ENCODE assay signal across 8 mouse cellular contexts in genomic region chr13:100775252-100776055, GRCm38 (mm10). TPM values are rescaled to one million over a fixed set of nuclear protein-coding genes. Genes with fewer than 3 reads are reported as not detected.
DNase-seq lines count a peak whose midpoint lies in the region; ATAC-seq and TF ChIP-seq lines count a peak whose summit lies in the region.

Cenph (minus strand) TSS chr13:100775899.

- H3K4me3 ChIP-seq in G1E (ENCODE audit: low read depth, low read length): peak within 1 kb of the TSS; percentile 86
- H3K4me3 ChIP-seq in forebrain, postnatal 0 days (ENCODE audit: low read depth, low read length): peak within 1 kb of the TSS; percentile 60
- peak within 1 kb of the TSS; percentile 89 for H3K4me3 ChIP-seq in lung, embryonic 16.5 days (ENCODE audit: low read length)

- WGBS in forebrain, postnatal 0 days: under 1% methylated on average over 46 of the region's 46 CpGs
- WGBS in lung, embryonic 16.5 days: under 1% methylated on average over 46 of the region's 46 CpGs

- H3K27me3 ChIP-seq in G1E (ENCODE audit: insufficient read depth, low read length): no peaks in the 10 kb centered on the region
- H3K27me3 ChIP-seq in forebrain, postnatal 0 days (ENCODE audit: insufficient read depth, low read length): no peaks in the 10 kb centered on the region
- H3K27me3 ChIP-seq in lung, embryonic 16.5 days (ENCODE audit: control insufficient read depth, insufficient read depth, low read depth, low read length): no peaks in the 10 kb centered on the region

- H3K9ac ChIP-seq in forebrain, postnatal 0 days: peak within 1 kb of the TSS; percentile 26
- peak within 1 kb of the TSS; percentile 85 for H3K9ac ChIP-seq in lung, embryonic 16.5 days (ENCODE audit: low read length)

- ATAC-seq in G1E (ENCODE audit: extremely low read depth, insufficient number of reproducible peaks, low FRiP score, poor library complexity, severe bottlenecking): peak; percentile 81
- peak; percentile 100 for ATAC-seq in forebrain, postnatal 0 days
- ATAC-seq in hematopoietic stem cell, adult 5-6 weeks (replicated peaks in 1 of 2; ENCODE audit: insufficient read depth in 1 of 2, low FRiP score in 2 of 2, low TSS enrichment in 1 of 2, low read depth in 1 of 2, poor library complexity in 2 of 2, severe bottlenecking in 2 of 2): peak; percentile 98 to 99
- ATAC-seq in lung, embryonic 16.5 days (ENCODE audit: low read depth): peak; percentile 95

- peaks cover 58% of the 10 kb centered on the region for H3K36me3 ChIP-seq in G1E (replicated peaks)
- no peaks in the 10 kb centered on the region for H3K36me3 ChIP-seq in forebrain, postnatal 0 days (ENCODE audit: insufficient read depth)
- H3K36me3 ChIP-seq in lung, embryonic 16.5 days (ENCODE audit: control insufficient read depth, insufficient read depth, low read length): peaks cover 17% of the 10 kb centered on the region

- peak within 1 kb of the TSS; percentile 1; the same call in 1 of the 2 replicates for H3K27ac ChIP-seq in forebrain, postnatal 0 days (ENCODE audit: low read depth, low read length)
- H3K27ac ChIP-seq in lung, embryonic 16.5 days (ENCODE audit: low read length): peak within 1 kb of the TSS; percentile 63

- peak within 1 kb of the TSS; percentile 81 for H3K4me2 ChIP-seq in forebrain, postnatal 0 days (ENCODE audit: low read depth)
- H3K4me2 ChIP-seq in lung, embryonic 16.5 days (ENCODE audit: low read depth, low read length): peak within 1 kb of the TSS; percentile 87

- peak; percentile 68 for DNase-seq in G1E (ENCODE audit: low spot score)
- peak; percentile 77 to 82 for DNase-seq in cerebellum, adult 18-20 months
- DNase-seq in forebrain, postnatal 0 days: peak; percentile 88
- peak; percentile 43 for DNase-seq in layer of hippocampus, adult 9-10 months (ENCODE audit: low spot score)
- DNase-seq in ovary, postnatal 10 days (ENCODE audit: low spot score): peak; percentile 52
- peak; percentile 71 to 75 for DNase-seq in thymus, postnatal 10 days (ENCODE audit: low spot score in 2 of 2)

- TF ChIP-seq CTCF in G1E (IDR thresholded peaks at IDR 0.05; ENCODE audit: low read depth, low read length): no peak
- no peak for TF ChIP-seq CTCF in forebrain, postnatal 0 days (IDR thresholded peaks at IDR 0.05; ENCODE audit: low read depth)

- 0 out of 2 replicates have a peak, but pooled peaks cover 3% of the 10 kb centered on the region for H3K9me3 ChIP-seq in G1E (replicated peaks)
- H3K9me3 ChIP-seq in forebrain, postnatal 0 days (ENCODE audit: low read length): no peaks in the 10 kb centered on the region
- H3K9me3 ChIP-seq in lung, embryonic 16.5 days (ENCODE audit: control insufficient read depth, low read length): no peaks in the 10 kb centered on the region

- H3K4me1 ChIP-seq in G1E (ENCODE audit: insufficient read depth, low read depth, low read length): peaks cover 66% of the 10 kb centered on the region
- H3K4me1 ChIP-seq in forebrain, postnatal 0 days (ENCODE audit: insufficient read depth): 0 out of 2 replicates have a peak, but pooled peaks cover 3% of the 10 kb centered on the region
- H3K4me1 ChIP-seq in lung, embryonic 16.5 days (replicated peaks; ENCODE audit: control insufficient read depth, insufficient read depth, low read length): peaks cover 15% of the 10 kb centered on the region

RNA-seq across cellular contexts. Expression of gene Cenph, which starts in this region (rescaled TPM):
- total RNA-seq in G1E (2014; fragmentation: Nextera tagmentation) (72.2 and 79.8 TPM in 2 replicates), G1E (2017) (82.8 and 98.3 TPM in 2 replicates)
- 45.1 and 53.4 TPM in 2 replicates for polyA plus RNA-seq in G1E (2012)
- 3.5 and 4.9 TPM in 2 replicates for total RNA-seq in forebrain, postnatal 0 days (2014; rRNA removed)
- polyA plus RNA-seq in forebrain, postnatal 0 days (2015; fragmentation: Nextera tagmentation; extraction: Ambion mirVana): 6.8 and 7.7 TPM in 2 replicates
- total RNA-seq in hematopoietic stem cell, adult 5-6 weeks (2017): 39.1 and 45.4 TPM in 2 replicates
- 31.1 and 35.1 TPM in 2 replicates for polyA plus RNA-seq in lung, embryonic 16.5 days (2015; fragmentation: Nextera tagmentation; extraction: Ambion mirVana)

Comparison
In these comparisons a context has a peak if more than half of its experiments do, and no peak if none do; other contexts are left out.
1. Peak in every context shown above with its lines: DNase-seq, ATAC-seq, H3K4me3 ChIP-seq and H3K27ac ChIP-seq.